Mouse (Mus musculus) C2C12 (cell line): ENCODE results near the gene Syne1.
"Not testable (repeated sequence)": the region's sequence is repeated elsewhere in the genome, so short reads cannot be mapped to it uniquely, and the experiment has no call there.

ENCODE experiments used
- CTCF ChIP-seq: IDR thresholded peaks from one replicate; pipeline ENCODE4 v1.5.1; 2011; ENCODE audit not compliant: control insufficient read depth, insufficient read depth, insufficient read length
- MYOD1 ChIP-seq: IDR thresholded peaks from one replicate; pipeline ENCODE4 v1.6.1; 2011; ENCODE audit warnings: low read depth; ENCODE audit not compliant: control insufficient read depth, insufficient read length
- USF1 ChIP-seq: IDR thresholded peaks from one replicate; pipeline ENCODE4 v1.6.1; 2011; ENCODE audit warnings: low read depth, mild to moderate bottlenecking, control low read depth, moderate library complexity

- not testable (repeated sequence) for TF ChIP-seq CTCF, USF1, MYOD1
Observed at GRCm38 (mm10) chr10:5499684-5500369, 51.5 kb downstream of the Syne1 start.
